Mouse (Mus musculus) liver, adult 2 months (tissue): ENCODE results near the gene Sirt1.

ENCODE experiments used
- CTCF ChIP-seq: fragments of 200-500 bp; IDR thresholded peaks from 2 replicates; pipeline ENCODE4 v1.5.1; 2011; ENCODE audit warnings: low read depth, low read length, control low read depth
- POLR2A ChIP-seq: fragments of 200-500 bp; IDR thresholded peaks from 2 replicates; pipeline ENCODE4 v1.6.1; 2011; ENCODE audit warnings: low read length, control low read depth; ENCODE audit not compliant: insufficient read depth; ENCODE audit errors: extremely low read depth

DNA sequence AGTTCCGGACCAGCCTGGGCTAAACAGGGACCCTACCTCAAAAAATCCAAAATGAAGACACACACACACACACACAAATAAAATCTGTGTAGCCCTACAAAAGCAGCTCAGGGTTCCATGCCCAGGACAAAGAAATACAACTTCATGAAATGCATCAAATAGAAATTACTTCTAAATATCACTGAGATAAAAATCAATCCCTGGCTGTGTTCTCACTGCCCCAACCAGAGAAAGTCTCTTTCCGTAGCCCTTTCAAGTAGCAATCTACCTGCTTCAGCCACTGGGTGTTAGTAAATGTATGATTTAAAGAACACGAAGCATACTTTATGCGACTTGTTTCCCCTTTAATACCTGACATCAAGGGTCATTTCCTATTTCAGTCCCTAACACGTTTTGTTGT, 44.2 kb downstream of the Sirt1 start:
- TF ChIP-seq CTCF: no peak
- no peak for TF ChIP-seq POLR2A
